Mouse (Mus musculus) Muller cell, postnatal 12 days (primary cell): ENCODE measurements around the gene Lmna.
A peak's percentile ranks its signal among the peaks of the same experiment; 100 is the strongest.

Experiments used
- DNase-seq: peaks from one replicate; pipeline ENCODE4 v3.0.0-alpha.2; 2015; ENCODE audit errors: inconsistent ontology term

The Lmna gene

DNA sequence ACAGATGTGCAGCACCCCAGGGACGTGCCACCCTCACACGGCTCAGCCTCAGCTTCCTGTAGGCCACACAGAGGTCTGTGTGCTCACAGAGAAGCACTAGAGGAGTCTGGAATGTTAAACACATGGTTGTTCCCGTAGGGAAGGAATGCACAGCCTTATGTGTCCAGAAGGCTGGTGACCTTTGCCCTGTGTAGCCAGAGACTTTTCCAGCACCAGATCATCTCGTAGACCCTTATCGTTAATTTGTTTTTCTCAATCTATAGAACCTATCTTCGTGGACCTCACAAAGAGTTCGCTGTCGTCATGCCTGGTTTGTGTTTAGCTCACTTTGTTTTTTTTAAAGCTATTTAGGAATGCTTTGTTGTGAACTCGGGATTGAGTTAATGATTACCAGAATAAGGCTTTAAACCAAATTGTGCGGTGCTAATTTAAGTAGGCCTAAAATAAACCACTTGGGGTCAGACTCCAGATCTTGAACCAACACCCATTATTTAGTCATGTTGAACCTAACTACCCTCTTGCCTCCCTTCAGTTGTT lies 38.7 kb downstream of the Lmna start:
- no peak for DNase-seq

GRCm38 (mm10) chr3:88469466-88469865 lies 40.3 kb downstream of the Lmna start:
- no peak for DNase-seq

DNA sequence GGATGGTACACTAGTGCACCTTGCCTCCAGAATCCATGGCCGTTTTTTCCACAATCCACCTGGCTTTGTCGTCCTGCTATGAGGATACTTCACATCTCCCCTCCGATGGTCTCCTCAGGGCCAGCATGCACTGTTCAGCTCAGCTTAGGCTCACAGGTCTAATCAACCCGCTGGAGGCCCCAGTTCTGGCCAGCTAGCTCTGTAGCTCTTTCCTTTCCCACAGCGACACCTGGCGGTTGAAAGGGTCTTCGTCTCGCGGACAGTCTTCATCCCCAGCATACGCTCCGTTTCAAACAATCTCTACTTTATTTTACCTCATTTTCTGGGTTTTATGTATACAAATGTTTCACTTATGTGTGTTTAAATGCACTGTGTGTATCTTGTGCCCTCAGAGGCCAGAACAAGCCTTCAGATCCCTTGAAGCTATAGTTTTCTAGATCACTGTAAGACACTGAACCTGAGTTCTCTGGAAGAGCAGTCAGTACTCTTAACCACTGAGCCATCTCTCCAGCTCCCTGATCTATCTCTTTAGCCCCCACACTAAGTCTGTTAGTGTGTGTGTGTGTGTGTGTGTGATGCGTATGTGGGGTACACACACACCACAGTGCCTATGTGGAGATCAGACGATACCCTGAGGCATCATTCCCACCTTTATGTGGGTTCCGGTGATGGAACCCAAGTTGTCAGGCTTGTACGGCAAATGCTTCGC lies 42.5 kb downstream of the Lmna start:
- peak; percentile 63 for DNase-seq

DNA sequence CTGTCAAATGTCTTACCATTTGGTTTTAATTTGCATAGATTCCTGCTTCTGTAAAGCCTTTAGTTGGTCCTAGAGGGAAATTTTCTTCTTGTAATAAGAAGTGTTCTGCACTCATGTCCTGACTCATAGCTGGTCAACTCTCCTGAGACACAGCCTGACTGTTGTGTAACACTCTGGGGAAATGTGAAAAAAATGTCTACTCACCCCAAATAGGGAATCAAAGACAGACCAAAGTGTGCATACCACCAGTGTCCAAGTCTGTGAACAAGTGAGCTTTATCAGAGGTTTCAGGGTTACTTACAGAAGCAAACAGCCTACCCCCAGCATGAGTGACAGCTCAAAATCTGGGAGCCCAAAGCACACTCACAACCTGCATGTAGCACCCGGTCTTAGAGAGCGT lies 44.6 kb downstream of the Lmna start:
- no peak for DNase-seq

GRCm38 (mm10) chr3:88464425-88464824 lies 45.3 kb downstream of the Lmna start:
- DNase-seq: no peak

- DNase-seq: no peak
Observed at GRCm38 (mm10) chr3:88460983-88461696, 48.6 kb downstream of the Lmna start, which contains the start of gene Sema4a. Sema4a (minus strand) TSS chr3:88461182.

DNA sequence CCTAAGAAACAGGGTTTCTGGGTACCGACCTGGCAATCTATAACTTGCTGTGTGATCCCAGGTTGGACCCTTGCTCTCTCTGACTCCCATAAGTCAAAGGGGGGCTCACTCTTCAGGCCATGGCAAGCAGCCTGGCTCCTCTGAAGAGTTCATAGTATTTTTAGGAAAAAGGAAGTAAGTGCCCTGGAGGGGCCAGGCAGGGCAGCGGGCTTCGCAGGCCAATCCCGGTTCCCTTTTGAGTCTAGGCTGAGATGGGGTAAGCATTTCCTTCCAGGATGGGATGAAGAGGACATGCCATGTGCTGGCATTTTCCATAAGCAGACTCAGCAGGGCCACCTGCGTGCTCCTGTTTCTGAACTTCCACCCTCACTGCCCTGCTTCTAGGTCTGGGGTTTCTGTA lies 49.7 kb downstream of the Lmna start:
- no peak for DNase-seq

GRCm38 (mm10) chr3:88458778-88459219 lies 51.0 kb downstream of the Lmna start:
- DNase-seq: no peak

GRCm38 (mm10) chr3:88456746-88457532 lies 52.8 kb downstream of the Lmna start:
- DNase-seq: no peak

DNA sequence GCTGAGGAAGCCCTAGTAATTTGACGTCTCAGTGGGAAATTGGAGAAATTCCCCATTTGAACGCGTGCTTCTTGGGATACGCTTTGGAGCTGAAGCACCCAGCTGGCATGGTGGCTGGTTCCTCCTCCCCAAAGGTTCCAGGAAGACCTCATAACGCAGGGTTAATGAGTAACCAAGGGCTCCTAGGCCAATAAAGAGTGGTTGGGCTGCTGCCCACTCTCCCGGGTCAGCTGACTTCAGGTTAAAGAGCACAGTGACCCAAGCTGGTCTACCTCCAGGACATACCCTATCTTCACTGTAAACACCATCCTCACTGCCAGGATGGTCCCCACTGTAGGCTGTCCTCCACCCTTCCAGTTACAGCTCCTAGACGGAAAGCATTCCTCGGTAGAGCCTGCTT lies 53.4 kb downstream of the Lmna start:
- no peak for DNase-seq

DNA sequence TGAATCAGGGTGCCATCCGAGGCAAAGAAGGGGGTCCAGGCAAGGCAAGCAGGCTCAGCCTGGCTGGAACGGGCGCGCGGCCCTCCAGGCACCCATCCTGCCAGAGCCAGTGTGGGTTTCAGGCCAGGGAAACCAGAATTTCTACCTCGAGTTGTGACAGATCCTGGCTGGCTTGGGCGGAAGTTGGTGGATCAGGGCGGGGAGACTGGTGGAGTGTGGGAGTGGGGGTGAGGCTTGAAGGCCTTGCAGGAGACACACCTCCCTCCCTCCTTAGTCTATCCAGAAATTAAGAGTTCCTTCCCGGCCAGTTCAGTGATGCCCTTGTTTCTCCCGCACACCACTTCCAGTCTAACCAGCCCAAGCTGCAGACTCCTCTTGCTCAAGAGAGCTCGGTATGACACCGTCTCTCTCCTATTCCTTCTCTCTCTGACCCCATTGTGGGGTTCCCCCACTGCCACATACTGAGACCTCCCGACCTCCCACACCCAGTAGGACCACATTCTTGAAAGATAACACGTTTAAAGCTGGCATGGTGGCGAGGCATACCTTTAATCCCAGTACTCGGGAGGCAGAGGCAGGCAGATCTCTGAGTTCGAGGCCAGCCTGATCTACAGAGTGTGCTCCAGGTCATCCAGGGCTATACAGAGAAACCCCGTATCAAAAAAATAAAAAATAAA lies 54.0 kb downstream of the Lmna start:
- no peak for DNase-seq

- no peak for DNase-seq
Observed at GRCm38 (mm10) chr3:88454762-88455587, 54.8 kb downstream of the Lmna start.

- DNase-seq: no peak
Observed at GRCm38 (mm10) chr3:88453986-88454385, 55.8 kb downstream of the Lmna start.

DNA sequence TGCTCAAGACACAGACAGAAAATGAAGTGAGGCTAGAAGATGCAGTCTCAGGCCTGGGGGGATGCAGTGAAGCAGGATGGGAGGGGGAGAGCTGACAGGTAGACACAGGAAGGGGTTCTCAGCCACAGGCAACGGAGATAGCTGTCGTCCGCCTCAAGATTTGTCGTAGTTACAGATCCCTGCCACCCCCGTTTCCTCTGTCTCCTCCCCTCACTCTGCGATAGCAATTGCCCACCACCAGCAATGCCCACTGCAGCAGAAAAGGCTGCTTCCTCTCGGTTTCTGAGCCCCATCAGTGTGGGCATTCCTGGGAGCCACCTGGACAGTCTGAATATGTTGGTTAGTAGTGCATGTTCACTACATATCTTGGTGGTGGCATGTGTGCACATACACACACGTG lies 56.4 kb downstream of the Lmna start:
- no peak for DNase-seq

DNA sequence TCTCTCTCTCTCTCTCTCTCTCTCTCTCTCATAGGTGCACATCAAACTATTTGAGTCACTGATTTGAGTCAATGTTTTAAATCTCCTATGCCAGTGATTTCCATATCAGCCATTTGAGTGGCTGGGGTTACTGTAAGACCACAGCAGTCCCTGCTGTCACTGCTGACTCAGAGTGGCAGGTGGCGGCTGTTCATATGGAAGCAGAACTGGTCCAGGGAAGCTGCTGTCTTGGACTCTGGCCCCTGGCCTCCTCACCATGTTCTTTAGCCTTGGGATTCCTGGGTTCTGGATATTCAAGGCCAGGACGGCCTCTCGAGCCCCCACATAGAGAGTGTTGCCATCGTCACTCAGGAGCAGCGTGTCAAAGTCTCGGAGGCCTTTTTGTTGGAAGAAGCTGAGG lies 57.0 kb downstream of the Lmna start:
- DNase-seq: no peak

DNA sequence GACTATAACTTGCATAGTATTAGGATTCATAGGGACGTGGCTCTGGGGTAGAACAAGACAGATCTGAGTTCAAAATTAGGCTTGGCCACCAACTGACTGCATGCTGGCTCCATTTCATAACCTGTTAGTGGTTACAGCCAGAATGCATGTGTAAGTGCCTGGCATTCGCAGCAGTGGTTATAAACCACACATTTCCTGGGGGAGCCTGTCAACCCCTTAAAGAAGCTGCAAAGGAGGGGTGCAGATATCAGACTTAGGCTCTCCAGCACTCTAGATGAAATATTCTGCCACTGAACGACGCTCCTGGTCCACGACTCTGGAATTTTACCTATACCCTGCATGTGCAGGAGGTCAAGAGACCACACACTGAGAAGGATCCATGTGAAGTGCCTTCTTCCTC lies 57.5 kb downstream of the Lmna start:
- no peak for DNase-seq

DNA sequence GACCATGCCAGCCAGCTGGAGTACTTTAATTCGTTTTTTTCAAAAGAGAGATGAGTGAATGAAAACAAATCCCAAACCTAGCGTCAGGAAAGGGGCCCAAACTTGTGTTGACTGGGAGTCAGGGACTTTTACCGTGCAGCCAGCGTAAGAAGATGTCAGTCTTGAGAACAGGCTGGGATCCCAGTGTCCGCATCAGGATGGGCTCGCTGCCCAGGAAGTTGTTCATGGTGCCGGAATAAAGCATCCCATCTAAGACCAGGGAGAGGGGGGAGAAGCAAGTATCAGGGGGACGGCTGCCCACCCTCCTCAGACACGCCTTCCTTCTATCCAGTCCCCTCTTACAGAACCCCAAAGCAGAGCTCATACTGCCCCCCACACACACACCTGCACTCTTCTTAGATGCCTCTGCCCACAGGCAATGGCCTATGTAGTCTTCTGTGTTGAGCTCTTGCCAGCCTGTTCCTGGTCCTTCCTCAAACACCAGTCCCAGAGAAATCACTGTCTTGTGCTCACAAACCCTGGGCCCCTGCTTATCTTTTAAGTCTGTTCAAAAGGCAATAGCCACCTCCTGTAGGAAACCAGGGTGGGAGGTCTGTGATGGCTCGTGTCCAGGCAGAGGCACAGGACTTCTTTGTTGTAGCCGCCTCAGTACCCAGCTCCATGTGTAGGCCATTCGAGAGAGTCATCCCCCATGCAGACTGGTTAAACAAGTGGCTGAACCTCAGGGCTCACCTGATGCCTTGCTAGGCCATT lies 59.2 kb downstream of the Lmna start:
- DNase-seq: no peak

GRCm38 (mm10) chr3:88449395-88450023 lies 60.2 kb downstream of the Lmna start:
- peak; percentile 16 for DNase-seq

GRCm38 (mm10) chr3:88448443-88448842 lies 61.3 kb downstream of the Lmna start:
- DNase-seq: no peak
